Mouse (Mus musculus) embryonic facial prominence, embryonic 10.5 days (tissue): ENCODE measurements at regions not wholly inside any gene's neighbourhood (a gene's known extent, or its start where the extent isn't known, plus 50 kb on each side); places are given as distances from the start of the nearest gene placed in this dataset.
"Not testable (repeated sequence)": the region's sequence is repeated elsewhere in the genome, so short reads cannot be mapped to it uniquely, and the experiment has no call there.

ENCODE experiments used
- DNase-seq: peaks from one replicate; pipeline ENCODE4 v3.0.0-alpha.2; 2017; ENCODE audit warnings: low spot score
- H3K27ac ChIP-seq: fragments of 300-500 bp; sonication (generic); replicated peaks from 2 replicates; pipeline ENCODE4 v1.5.1; 2016; ENCODE audit warnings: mild to moderate bottlenecking
- H3K27me3 ChIP-seq: fragments of 300-500 bp; sonication (generic); replicated peaks from 2 replicates; pipeline ENCODE4 v1.6.1; 2016; ENCODE audit warnings: low read depth, mild to moderate bottlenecking; ENCODE audit not compliant: poor library complexity, severe bottlenecking
- H3K36me3 ChIP-seq: fragments of 300-500 bp; sonication (generic); replicated peaks from 2 replicates; pipeline ENCODE4 v1.6.1; 2016; ENCODE audit warnings: mild to moderate bottlenecking, moderate library complexity
- H3K4me1 ChIP-seq: fragments of 300-500 bp; sonication (generic); 2 replicates; pipeline ENCODE4 v1.6.1; 2016
- H3K4me3 ChIP-seq: fragments of 300-500 bp; sonication (generic); 2 replicates; pipeline ENCODE4 v1.5.1; 2016; ENCODE audit warnings: mild to moderate bottlenecking, moderate library complexity
- H3K9me3 ChIP-seq: fragments of 300-500 bp; sonication (generic); 2 replicates; pipeline ENCODE4 v1.6.1; 2016; ENCODE audit warnings: mild to moderate bottlenecking
- WGBS: fragments of 180-500 bp; shearing (Covaris S2); methylation state at CpG from one replicate; pipeline ENCODE4 v1.1.7; 2016; 5-methylcytosine and 5-hydroxymethylcytosine counted together

DNA sequence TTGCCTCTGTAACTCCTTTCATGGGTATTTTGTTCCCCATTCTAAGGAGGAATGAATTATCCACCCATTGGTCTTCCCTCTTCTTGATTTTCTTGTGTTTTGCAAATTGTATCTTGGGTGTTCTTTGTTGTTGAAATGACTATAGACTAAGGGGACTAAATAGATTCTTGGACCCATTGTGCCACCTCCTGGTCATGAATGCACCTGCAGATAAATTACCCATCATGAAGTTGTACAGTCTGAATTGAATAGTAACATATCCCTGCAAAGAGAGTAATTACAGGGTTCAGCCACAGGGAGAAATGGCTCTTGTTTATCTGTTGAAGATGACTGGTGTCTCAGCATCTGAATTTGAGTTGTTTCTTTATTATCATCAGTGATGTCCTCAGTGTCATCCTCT, 383.4 kb upstream of the Zfp386 start:
- H3K4me1 ChIP-seq, H3K27ac ChIP-seq, DNase-seq, H3K27me3 ChIP-seq, H3K36me3 ChIP-seq, H3K4me3 ChIP-seq: not testable (repeated sequence)
- H3K9me3 ChIP-seq = peaks cover 39% of the 10 kb centered on the region; the same call in 1 of the 2 replicates

GRCm38 (mm10) chr12:115671683-115672082, 375.8 kb upstream of the Zfp386 start:
- WGBS = 79% methylated on average over 3 of the region's 3 CpGs
- H3K9me3 ChIP-seq = peaks cover 18% of the 10 kb centered on the region
- DNase-seq, H3K27me3 ChIP-seq, H3K4me3 ChIP-seq, H3K36me3 ChIP-seq, H3K4me1 ChIP-seq, H3K27ac ChIP-seq: not testable (repeated sequence)

- 89% methylated on average over 1 of the region's 1 CpGs for WGBS
Observed at GRCm38 (mm10) chr12:115691801-115692200, 355.7 kb upstream of the Zfp386 start.

DNA sequence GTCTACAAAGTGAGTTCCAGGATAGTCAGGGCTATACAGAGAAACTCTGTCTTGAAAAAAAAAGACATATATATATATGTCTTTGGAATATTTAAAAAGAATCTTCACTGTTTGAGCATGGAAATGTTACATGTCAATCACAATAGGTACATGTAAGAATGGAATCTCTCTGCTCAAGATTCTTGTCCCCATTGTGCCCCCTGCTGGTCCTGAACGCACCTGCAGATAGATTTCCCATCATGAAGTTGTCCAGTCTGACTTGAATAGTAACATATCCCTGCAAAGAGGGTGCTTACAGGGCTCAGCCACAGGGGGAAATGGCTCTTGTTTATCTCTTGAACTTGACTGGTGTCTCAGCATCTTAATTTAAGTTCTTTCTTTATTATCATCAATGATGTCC, 337.7 kb upstream of the Zfp386 start:
- H3K27me3 ChIP-seq, H3K36me3 ChIP-seq, H3K9me3 ChIP-seq, H3K4me3 ChIP-seq, H3K27ac ChIP-seq, H3K4me1 ChIP-seq, DNase-seq: not testable (repeated sequence)
- WGBS = 35% methylated on average over 1 of the region's 1 CpGs

More at GRCm38 (mm10) chr12:115691801-115692200, 355.7 kb upstream of the Zfp386 start:
- H3K36me3 ChIP-seq = no peaks in the 10 kb centered on the region
- no peak overlapping the region for H3K4me3 ChIP-seq
- no peak for DNase-seq
- no peak overlapping the region for H3K27ac ChIP-seq
- peaks cover 11% of the 10 kb centered on the region for H3K9me3 ChIP-seq
- no peaks in the 10 kb centered on the region for H3K27me3 ChIP-seq
- no peaks in the 10 kb centered on the region for H3K4me1 ChIP-seq

DNA sequence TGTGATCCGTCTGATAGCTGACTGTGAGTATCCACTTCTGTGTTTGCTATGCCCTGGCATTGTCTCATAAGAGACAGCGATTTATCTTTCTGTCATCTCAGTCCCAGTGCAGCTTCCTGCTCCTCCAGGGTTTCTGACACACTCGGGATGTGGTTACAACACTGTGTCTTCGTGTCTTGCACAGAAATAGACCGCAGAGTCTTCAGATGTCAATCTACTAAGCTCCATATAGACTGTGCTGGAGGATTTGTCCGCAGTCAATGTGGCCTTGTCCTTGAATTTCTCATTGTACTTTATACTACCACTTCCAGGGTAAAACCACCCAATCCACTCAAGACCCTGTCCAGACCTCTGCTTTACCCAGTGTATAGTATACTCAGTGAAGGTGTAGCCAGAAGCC, 305.5 kb upstream of the Zfp386 start:
- not testable (repeated sequence) for DNase-seq, H3K4me3 ChIP-seq, H3K27me3 ChIP-seq, H3K4me1 ChIP-seq, H3K36me3 ChIP-seq, H3K9me3 ChIP-seq, H3K27ac ChIP-seq
- WGBS = 80% methylated on average over 4 of the region's 6 CpGs

GRCm38 (mm10) chr12:115749586-115749985, 297.9 kb upstream of the Zfp386 start:
- H3K9me3 ChIP-seq, H3K4me3 ChIP-seq, H3K27ac ChIP-seq, H3K4me1 ChIP-seq, DNase-seq, H3K36me3 ChIP-seq, H3K27me3 ChIP-seq: not testable (repeated sequence)
- 53% methylated on average over 3 of the region's 3 CpGs for WGBS

- WGBS = 83% methylated on average over 1 of the region's 1 CpGs
- not testable (repeated sequence) for DNase-seq, H3K9me3 ChIP-seq, H3K36me3 ChIP-seq, H3K27me3 ChIP-seq, H3K4me3 ChIP-seq, H3K27ac ChIP-seq, H3K4me1 ChIP-seq
Observed at GRCm38 (mm10) chr12:115753135-115753534, 294.4 kb upstream of the Zfp386 start.

DNA sequence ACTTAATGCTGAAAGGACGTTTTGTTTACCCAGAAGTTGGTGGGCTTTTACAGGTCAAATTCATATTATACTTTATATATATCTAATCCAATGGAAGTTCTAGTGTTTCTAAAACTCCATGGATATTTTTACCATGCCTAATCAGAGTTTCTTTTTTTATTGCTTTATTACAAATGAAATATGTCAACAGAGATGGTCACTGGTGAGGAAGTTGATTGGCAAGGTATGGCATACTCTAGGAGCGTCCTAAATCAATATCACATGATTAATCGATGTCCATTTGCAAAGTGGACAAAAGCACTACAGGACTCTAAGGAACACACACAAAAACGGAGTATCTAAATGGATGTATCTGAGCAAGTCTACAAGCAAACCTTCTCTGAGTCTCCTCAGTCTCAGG, 290.0 kb upstream of the Zfp386 start:
- 70% methylated on average over 4 of the region's 4 CpGs for WGBS
- not testable (repeated sequence) for H3K27me3 ChIP-seq, H3K27ac ChIP-seq, H3K4me1 ChIP-seq, DNase-seq, H3K36me3 ChIP-seq, H3K4me3 ChIP-seq, H3K9me3 ChIP-seq

DNA sequence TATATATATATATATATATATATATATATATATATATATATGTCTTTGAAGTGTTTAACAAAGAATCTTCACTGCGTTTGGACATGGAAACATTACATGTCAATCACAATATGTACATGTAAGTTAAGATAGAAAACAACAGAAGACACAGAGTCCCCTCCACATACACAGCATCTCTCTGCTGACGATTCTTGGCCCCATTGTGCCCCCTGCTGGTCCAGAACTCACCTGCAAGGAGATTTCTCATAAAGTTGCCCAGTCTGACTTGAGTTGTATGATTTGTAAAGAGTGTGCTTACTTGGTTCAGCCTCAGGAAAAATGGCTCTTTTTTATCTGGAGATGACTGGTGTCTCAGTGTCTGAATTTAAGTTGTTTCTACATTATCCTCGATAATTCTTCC, 288.5 kb upstream of the Zfp386 start:
- not testable (repeated sequence) for DNase-seq, H3K27ac ChIP-seq, H3K9me3 ChIP-seq, H3K4me1 ChIP-seq, H3K4me3 ChIP-seq, H3K36me3 ChIP-seq, H3K27me3 ChIP-seq
- WGBS = 58% methylated on average over 3 of the region's 3 CpGs

DNA sequence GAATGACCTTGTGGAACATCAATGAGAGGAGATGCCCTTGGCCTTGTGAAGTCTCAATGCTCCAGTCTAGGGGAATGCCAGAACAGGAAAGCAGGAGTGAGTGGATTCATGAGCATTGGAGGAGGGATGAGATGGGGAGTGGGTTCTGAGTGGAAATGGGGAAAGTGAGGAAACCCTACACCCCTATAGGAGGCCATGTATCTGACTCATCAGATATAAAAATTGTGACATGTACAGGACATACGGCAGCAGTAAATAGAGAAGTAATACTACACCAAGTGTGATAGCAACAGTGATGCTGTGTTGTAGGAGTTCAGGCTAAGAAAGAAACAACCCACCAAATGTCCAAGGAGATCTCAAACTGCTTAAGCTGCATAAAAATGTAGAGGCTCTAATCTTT, 285.8 kb upstream of the Zfp386 start:
- H3K4me1 ChIP-seq, DNase-seq, H3K27me3 ChIP-seq, H3K27ac ChIP-seq, H3K4me3 ChIP-seq, H3K36me3 ChIP-seq, H3K9me3 ChIP-seq: not testable (repeated sequence)
- no CpG with 5 or more reads among the region's 1 CpGs for WGBS

GRCm38 (mm10) chr12:115764939-115765479, 282.5 kb upstream of the Zfp386 start:
- 73% methylated on average over 4 of the region's 4 CpGs for WGBS
- H3K4me1 ChIP-seq, H3K4me3 ChIP-seq, H3K9me3 ChIP-seq, H3K27me3 ChIP-seq, DNase-seq, H3K27ac ChIP-seq, H3K36me3 ChIP-seq: not testable (repeated sequence)

DNA sequence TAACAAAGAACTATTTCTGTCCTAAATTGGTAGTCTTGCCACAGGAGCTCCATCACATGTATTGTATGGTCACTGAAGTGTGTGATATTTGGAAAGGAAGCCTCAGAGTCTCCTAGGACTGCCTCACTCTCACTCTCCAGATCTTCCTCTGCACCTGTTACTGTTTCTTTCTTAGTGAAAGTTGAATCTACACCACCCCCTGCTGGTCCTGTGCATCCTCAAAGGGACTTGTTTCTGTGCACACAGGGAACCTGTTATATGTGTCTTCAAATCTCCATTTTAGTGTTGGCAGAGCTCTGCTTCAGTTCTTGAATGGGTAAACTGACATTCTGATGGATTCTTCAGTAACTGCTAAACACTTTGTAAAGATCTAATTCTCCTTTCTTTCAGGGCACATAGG, 276.3 kb upstream of the Zfp386 start:
- H3K4me1 ChIP-seq, H3K9me3 ChIP-seq, DNase-seq, H3K27me3 ChIP-seq, H3K27ac ChIP-seq, H3K4me3 ChIP-seq, H3K36me3 ChIP-seq: not testable (repeated sequence)

- H3K27me3 ChIP-seq, H3K36me3 ChIP-seq, DNase-seq, H3K9me3 ChIP-seq, H3K4me1 ChIP-seq, H3K4me3 ChIP-seq, H3K27ac ChIP-seq: not testable (repeated sequence)
- 81% methylated on average over 1 of the region's 1 CpGs for WGBS
Observed at GRCm38 (mm10) chr12:115790369-115790768, 257.2 kb upstream of the Zfp386 start.

GRCm38 (mm10) chr12:115802499-115802898, 245.0 kb upstream of the Zfp386 start:
- H3K27me3 ChIP-seq, H3K36me3 ChIP-seq, H3K27ac ChIP-seq, H3K4me3 ChIP-seq, DNase-seq, H3K4me1 ChIP-seq: not testable (repeated sequence)
- peaks cover 12% of the 10 kb centered on the region; the same call in 1 of the 2 replicates for H3K9me3 ChIP-seq
- 67% methylated on average over 2 of the region's 2 CpGs for WGBS
